Mouse (Mus musculus) stomach, embryonic 15.5 days (tissue): Measurements from ENCODE around the gene Myom1. TPM values are rescaled to one million over a fixed set of nuclear protein-coding genes. Genes with fewer than 3 reads are reported as not detected.

Source experiments
- ATAC-seq: fragments of 200-750 bp; cut with Nextera tagmentation; 2 replicates; pipeline ENCODE4 v1.8.0; 2017; ENCODE audit warnings: low read depth, moderate number of reproducible peaks, moderate TSS enrichment; ENCODE audit not compliant: insufficient read depth, low FRiP score
- H3K27ac ChIP-seq: fragments of 300-500 bp; sonication (generic); 2 replicates; pipeline ENCODE4 v1.5.1; 2015; ENCODE audit warnings: mild to moderate bottlenecking, inconsistent platforms
- H3K27me3 ChIP-seq: fragments of 300-500 bp; sonication (generic); replicated peaks from 2 replicates; pipeline ENCODE4 v1.6.1; 2015; ENCODE audit warnings: inconsistent platforms
- H3K36me3 ChIP-seq: fragments of 300-500 bp; sonication (generic); 2 replicates; pipeline ENCODE4 v1.6.1; 2015; ENCODE audit warnings: inconsistent platforms
- H3K4me1 ChIP-seq: fragments of 300-500 bp; sonication (generic); 2 replicates; pipeline ENCODE4 v1.6.1; 2015; ENCODE audit warnings: inconsistent platforms
- H3K4me2 ChIP-seq: fragments of 300-500 bp; sonication (generic); 2 replicates; pipeline ENCODE4 v1.6.1; 2015; ENCODE audit warnings: mild to moderate bottlenecking, inconsistent platforms
- H3K4me3 ChIP-seq: fragments of 300-500 bp; sonication (generic); replicated peaks from 2 replicates; pipeline ENCODE4 v1.5.1; 2015; ENCODE audit warnings: inconsistent platforms
- H3K9ac ChIP-seq: fragments of 300-500 bp; sonication (generic); 2 replicates; pipeline ENCODE4 v1.6.1; 2015; ENCODE audit warnings: inconsistent platforms
- H3K9me3 ChIP-seq: fragments of 300-500 bp; sonication (generic); 2 replicates; pipeline ENCODE4 v1.6.1; 2016; ENCODE audit warnings: inconsistent platforms
- WGBS: fragments of 180-500 bp; shearing (Covaris S2); methylation state at CpG from one replicate; pipeline ENCODE4 v1.1.7; 2015; 5-methylcytosine and 5-hydroxymethylcytosine counted together
- polyA plus RNA-seq: library from polyadenylated mRNA; unstranded; fragments of >200 nt; fragmentation: Nextera tagmentation; extraction: Ambion mirVana; gene quantifications from 2 replicates; pipeline ENCODE4 v1.2.1, GENCODE M21; 2015

Gene Myom1
- polyA plus RNA-seq, 1 experiment from 2014 or later, result 12.7 TPM

DNA sequence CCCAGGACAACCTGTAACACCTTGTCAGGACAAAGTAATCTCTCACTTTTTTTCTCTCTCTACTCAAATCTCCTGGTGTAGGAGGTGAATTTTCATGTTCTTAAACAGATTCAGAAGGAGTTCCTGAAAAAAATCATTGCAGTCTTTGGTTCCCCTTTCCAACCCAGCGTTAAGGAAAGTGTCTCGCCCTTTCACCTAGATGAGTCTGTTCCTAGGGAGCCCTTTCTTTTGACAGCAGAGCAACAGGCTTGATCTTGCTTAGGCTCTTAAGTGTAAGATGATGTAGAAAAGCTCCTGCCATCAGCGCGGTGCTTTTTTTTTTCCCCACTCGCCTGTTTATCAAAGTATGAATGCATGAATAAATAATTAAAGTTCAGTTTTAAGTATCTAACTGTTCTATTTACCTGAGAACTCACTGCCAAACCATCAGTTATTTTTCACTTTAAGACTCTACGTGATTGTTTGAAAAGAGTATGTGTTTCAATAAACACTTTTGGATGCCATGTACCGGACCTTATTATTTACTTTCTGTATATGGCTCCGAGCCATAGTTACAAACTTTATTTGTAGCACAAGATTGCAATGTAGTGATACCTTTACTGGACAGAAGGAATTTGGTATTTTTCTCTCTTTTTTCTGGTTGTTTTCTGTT is 94.2 kb downstream of the Myom1 start:
- Histone ChIP-seq H3K4me2 (no peak overlapping the region), H3K4me3 (no peak overlapping the region), H3K4me1 (no peaks in the 10 kb centered on the region), H3K27ac (no peak overlapping the region), H3K9me3 (no peaks in the 10 kb centered on the region), H3K9ac (no peak overlapping the region), H3K36me3 (no peaks in the 10 kb centered on the region), H3K27me3 (no peaks in the 10 kb centered on the region)
- ATAC-seq, result no peak
- WGBS, result 77% methylated on average over 8 of the region's 8 CpGs

DNA sequence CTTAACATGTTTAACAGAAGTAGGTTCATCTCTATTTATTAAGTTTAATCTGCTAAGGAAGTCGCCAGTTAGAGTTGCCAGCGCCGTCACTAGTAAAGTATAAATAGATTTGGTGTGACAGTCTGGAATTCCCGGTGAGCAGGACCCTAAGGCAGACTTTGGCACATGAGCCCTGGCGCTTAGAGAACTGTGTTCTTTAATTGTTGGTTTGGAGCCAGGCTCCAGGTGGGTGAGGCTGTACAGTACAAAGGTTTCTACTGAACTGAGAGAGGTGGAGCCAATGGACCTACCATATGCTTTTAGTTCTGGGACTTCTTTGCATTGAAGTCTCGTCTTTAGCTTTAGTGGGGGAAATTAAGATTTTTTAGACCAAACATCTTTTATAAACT is 94.8 kb downstream of the Myom1 start:
- Histone ChIP-seq H3K4me1 (no peaks in the 10 kb centered on the region), H3K4me3 (no peak overlapping the region), H3K4me2 (no peak overlapping the region), H3K9ac (no peak overlapping the region), H3K27me3 (no peaks in the 10 kb centered on the region), H3K36me3 (no peaks in the 10 kb centered on the region), H3K27ac (no peak overlapping the region), H3K9me3 (no peaks in the 10 kb centered on the region)
- no peak for ATAC-seq
- WGBS, result 71% methylated on average over 6 of the region's 6 CpGs

GRCm38 (mm10) chr17:71098606-71099005 is 96.2 kb downstream of the Myom1 start:
- 90% methylated on average over 3 of the region's 3 CpGs for WGBS
- no peak overlapping the region for H3K4me3 ChIP-seq
- no peak overlapping the region for H3K9ac ChIP-seq
- no peaks in the 10 kb centered on the region for H3K9me3 ChIP-seq
- no peak overlapping the region for H3K27ac ChIP-seq
- no peak overlapping the region for H3K4me2 ChIP-seq
- no peaks in the 10 kb centered on the region for H3K27me3 ChIP-seq
- H3K4me1 ChIP-seq, result no peaks in the 10 kb centered on the region
- H3K36me3 ChIP-seq, result no peaks in the 10 kb centered on the region
- no peak for ATAC-seq

DNA sequence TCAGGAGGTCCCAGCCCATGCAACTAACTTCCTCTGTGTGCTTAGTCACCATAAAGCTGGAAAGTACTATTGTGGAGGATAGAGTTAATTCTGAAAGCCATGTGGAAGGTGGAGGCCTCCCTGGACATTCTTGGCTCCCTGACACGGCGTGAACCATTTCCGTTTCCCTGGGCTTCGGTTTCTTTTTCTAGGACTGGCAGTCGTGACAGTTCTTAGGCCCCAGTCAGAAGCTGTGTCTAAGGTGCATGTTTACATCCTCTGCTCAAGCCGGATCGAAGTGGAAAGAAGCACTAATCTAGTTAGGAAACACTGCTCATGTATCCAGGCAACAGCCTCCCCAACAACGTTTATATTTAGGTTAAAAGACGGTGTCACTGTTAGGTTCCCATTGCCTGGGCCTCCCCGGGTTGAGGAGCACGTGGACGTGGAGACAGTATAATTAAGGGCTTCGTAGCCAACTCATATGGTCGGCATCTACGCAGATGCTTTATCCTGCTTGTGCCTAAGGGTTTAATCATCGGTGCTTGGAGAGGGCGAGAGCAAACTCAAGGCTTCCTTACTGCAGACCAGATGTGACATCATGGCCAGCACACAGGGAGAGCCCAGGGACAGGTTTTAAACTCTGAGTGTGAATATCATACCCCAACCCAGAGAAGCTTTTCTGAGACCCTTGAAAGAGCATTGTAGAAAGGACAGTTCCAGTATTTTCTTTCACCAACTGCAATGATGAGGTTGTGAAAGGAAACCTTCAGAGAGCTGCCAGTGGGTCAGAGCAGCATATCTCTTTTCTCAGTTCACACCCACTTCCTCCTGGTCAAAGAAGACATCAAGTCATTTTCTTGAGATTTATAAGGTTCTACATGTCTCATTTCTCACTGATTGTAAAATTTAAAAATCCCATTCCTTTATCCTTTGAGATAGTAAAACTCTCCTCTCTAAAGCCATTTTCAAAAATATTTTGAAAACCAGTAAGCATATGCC is 100.4 kb downstream of the Myom1 start:
- no peaks in the 10 kb centered on the region for H3K9me3 ChIP-seq
- no peak overlapping the region for H3K4me3 ChIP-seq
- H3K9ac ChIP-seq, result no peak overlapping the region
- no peaks in the 10 kb centered on the region for H3K36me3 ChIP-seq
- 29% methylated on average over 17 of the region's 17 CpGs for WGBS
- H3K4me2 ChIP-seq, result no peak overlapping the region
- no peak overlapping the region for H3K27ac ChIP-seq
- H3K4me1 ChIP-seq, result no peaks in the 10 kb centered on the region
- ATAC-seq, result peak; percentile 53; the same call in 1 of the 2 replicates
- H3K27me3 ChIP-seq, result no peaks in the 10 kb centered on the region

GRCm38 (mm10) chr17:71105297-71105696 is 102.9 kb downstream of the Myom1 start:
- Histone ChIP-seq H3K4me3 (no peak overlapping the region), H3K36me3 (no peaks in the 10 kb centered on the region), H3K27me3 (no peaks in the 10 kb centered on the region), H3K4me2 (no peak overlapping the region), H3K27ac (no peak overlapping the region), H3K9ac (no peak overlapping the region), H3K4me1 (no peaks in the 10 kb centered on the region), H3K9me3 (no peaks in the 10 kb centered on the region)
- no peak for ATAC-seq
- 91% methylated on average over 7 of the region's 7 CpGs for WGBS

DNA sequence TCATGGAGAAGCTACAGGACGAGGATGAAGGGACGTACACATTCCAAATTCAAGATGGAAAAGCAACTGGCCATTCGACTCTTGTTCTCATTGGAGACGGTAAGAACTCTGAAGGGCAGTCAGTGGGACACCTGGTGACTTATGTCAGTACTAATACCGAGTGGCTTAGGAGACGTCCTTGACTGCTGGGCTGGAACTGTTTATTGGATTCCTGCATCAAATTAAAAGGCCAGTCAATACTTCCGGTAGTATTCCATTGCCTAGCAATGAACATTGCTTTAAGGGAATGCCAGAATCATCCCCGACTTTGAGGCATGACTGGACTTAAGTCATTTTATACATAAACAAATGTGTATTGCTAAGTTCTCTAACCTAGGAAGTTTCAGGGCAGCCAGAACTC is 103.8 kb downstream of the Myom1 start:
- Histone ChIP-seq H3K9ac (no peak overlapping the region), H3K4me1 (no peaks in the 10 kb centered on the region), H3K27ac (no peak overlapping the region), H3K27me3 (no peaks in the 10 kb centered on the region), H3K36me3 (no peaks in the 10 kb centered on the region), H3K9me3 (no peaks in the 10 kb centered on the region), H3K4me2 (no peak overlapping the region), H3K4me3 (no peak overlapping the region)
- WGBS, result 77% methylated on average over 8 of the region's 8 CpGs
- no peak for ATAC-seq

DNA sequence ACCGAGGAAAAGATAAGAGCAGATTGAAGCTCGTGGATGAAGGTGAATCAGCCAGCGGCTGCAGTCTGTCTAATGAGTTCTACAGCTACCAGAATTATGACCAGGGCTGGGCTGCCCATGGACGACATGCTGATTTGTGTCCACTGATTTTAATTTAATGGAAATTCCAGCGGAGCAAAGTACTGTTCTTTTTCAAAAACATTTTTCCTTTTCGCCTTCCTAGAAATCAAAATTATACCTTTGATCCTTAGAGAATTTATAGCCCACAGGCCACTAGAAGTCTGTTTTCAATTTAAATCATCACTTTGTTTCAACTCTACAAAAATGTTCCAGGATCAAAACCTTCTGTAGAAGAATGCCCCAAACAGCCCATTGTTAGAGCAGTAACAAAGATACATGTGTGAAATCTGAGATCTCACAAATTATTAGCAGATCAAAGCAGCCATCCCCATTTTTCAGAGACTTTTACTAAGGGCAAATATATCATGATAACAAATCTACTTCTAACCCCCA is 108.4 kb downstream of the Myom1 start:
- no peak overlapping the region for H3K9ac ChIP-seq
- 69% methylated on average over 6 of the region's 6 CpGs for WGBS
- H3K27me3 ChIP-seq, result no peaks in the 10 kb centered on the region
- H3K27ac ChIP-seq, result no peak overlapping the region
- H3K4me1 ChIP-seq, result no peaks in the 10 kb centered on the region
- no peaks in the 10 kb centered on the region for H3K9me3 ChIP-seq
- no peaks in the 10 kb centered on the region for H3K36me3 ChIP-seq
- no peak overlapping the region for H3K4me3 ChIP-seq
- no peak overlapping the region for H3K4me2 ChIP-seq
- no peak for ATAC-seq

DNA sequence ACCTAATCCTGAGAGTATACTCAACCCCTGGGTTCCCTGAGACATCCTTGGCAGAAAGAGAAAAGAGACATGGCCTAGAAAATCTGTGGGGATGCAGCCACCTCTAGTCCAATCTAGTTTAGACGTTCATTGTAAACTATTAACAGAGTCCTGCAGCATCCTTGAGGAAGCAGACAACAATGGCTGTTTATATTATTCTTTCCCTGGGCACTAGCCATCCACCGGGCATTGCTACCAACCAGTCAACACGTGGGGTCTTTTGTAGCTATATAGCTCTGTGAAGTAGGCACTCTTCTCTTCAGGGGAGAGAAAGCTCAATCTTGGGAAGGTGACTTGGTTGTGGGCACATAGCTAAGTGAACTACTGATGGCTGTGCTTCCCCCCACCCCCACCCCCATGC is 110.3 kb downstream of the Myom1 start:
- H3K4me1 ChIP-seq, result no peaks in the 10 kb centered on the region
- H3K36me3 ChIP-seq, result no peaks in the 10 kb centered on the region
- H3K9ac ChIP-seq, result no peak overlapping the region
- H3K27ac ChIP-seq, result no peak overlapping the region
- no peak overlapping the region for H3K4me3 ChIP-seq
- H3K4me2 ChIP-seq, result no peak overlapping the region
- 75% methylated on average over 3 of the region's 3 CpGs for WGBS
- ATAC-seq, result no peak
- H3K27me3 ChIP-seq, result no peaks in the 10 kb centered on the region
- H3K9me3 ChIP-seq, result no peaks in the 10 kb centered on the region

DNA sequence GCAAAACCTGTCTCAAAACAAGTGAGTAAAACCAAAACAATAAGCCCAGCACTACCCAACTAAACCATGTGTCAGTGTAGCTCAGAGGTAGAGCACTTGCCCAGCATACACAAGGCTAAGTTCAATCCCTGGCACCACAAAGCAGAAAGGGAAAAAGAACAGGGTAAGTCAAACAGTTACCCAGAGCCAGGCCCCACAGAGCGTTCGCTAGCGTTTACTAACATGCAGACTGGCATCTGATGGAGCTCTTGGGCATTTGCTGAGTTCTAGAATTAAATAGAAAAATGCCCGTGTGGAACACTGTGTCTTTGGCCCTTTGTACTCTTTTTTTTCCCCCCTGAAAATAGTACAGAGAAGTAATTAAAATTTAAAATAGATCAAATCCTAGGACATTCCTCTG is 111.8 kb downstream of the Myom1 start:
- no peak overlapping the region for H3K9ac ChIP-seq
- no peak overlapping the region for H3K27ac ChIP-seq
- ATAC-seq, result no peak
- no peak overlapping the region for H3K4me3 ChIP-seq
- H3K4me1 ChIP-seq, result no peaks in the 10 kb centered on the region
- H3K4me2 ChIP-seq, result no peak overlapping the region
- no peaks in the 10 kb centered on the region for H3K9me3 ChIP-seq
- no peaks in the 10 kb centered on the region for H3K36me3 ChIP-seq
- WGBS, result 69% methylated on average over 4 of the region's 4 CpGs
- H3K27me3 ChIP-seq, result no peaks in the 10 kb centered on the region

DNA sequence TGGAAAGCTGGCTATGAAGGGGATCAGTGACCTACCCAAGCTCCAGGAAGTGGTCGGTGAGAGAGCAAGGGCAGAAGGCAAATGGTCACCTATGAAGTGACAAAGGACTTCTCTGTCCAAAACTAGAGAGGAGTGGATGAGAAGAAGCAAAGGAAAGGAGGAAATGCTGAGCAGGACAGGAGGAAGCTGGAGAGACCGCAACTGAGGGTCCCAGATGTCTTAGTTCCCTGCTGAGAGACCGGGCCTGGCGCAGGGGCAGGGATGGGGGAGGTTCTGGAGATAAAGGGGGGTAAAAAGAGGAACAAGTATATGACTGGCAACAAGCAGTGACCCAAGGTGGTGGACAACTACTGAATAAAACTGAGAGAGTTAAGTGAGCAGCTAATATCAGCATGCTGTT is 115.5 kb downstream of the Myom1 start:
- Histone ChIP-seq H3K9ac (no peak overlapping the region), H3K27ac (no peak overlapping the region), H3K4me2 (no peak overlapping the region), H3K4me1 (no peaks in the 10 kb centered on the region), H3K27me3 (no peaks in the 10 kb centered on the region), H3K9me3 (no peaks in the 10 kb centered on the region), H3K36me3 (no peaks in the 10 kb centered on the region), H3K4me3 (no peak overlapping the region)
- ATAC-seq, result no peak
- 81% methylated on average over 4 of the region's 4 CpGs for WGBS

DNA sequence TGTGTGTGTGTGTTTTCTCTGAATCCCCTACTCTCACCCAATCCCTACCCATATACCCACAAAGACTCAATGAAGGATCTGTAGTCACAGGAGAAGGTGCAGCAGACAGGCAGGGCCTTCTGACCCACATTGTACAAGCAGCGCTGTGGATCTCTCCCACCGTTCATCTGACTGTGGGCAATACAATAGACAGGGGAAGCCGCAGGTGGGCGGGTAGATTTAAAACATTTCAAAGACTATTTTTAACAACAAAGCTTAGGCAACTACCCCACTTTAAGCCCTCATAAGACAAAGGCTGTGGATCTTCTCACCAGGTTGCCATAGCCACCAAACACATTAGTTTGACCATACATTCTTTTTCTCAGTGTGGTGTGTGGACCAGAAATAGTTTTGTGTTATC is 116.2 kb downstream of the Myom1 start:
- no peak overlapping the region for H3K4me2 ChIP-seq
- H3K27me3 ChIP-seq, result no peaks in the 10 kb centered on the region
- no peaks in the 10 kb centered on the region for H3K4me1 ChIP-seq
- no peak overlapping the region for H3K9ac ChIP-seq
- H3K9me3 ChIP-seq, result no peaks in the 10 kb centered on the region
- WGBS, result 71% methylated on average over 4 of the region's 4 CpGs
- H3K27ac ChIP-seq, result no peak overlapping the region
- H3K4me3 ChIP-seq, result no peak overlapping the region
- ATAC-seq, result no peak
- H3K36me3 ChIP-seq, result no peaks in the 10 kb centered on the region

DNA sequence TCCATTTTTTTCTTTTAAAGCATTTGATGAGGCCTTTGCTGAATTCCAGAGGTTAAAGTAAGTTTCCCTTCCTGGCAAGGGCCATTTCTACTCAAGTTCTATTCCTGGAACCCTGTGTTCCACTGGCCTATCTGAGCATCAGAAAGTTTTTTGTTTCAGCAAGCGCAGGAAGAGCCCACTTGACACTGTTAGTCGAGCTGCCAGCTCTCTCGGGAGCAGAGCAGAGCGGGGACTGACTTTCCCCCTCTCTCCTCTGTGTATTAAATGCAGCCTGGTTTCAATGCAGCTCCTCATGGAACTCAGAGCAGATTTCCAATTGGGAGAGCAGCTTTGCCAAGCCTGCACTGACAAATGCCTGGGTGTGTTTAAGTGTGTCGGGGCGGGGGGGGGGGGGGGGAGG is 118.2 kb downstream of the Myom1 start:
- no peak overlapping the region for H3K27ac ChIP-seq
- no peak overlapping the region for H3K4me2 ChIP-seq
- no peaks in the 10 kb centered on the region for H3K36me3 ChIP-seq
- no peaks in the 10 kb centered on the region for H3K9me3 ChIP-seq
- no peak overlapping the region for H3K4me3 ChIP-seq
- 0 out of 2 replicates have a peak, but pooled peaks have one; percentile 10 for ATAC-seq
- 0 out of 2 replicates have a peak, but pooled peaks cover 5% of the 10 kb centered on the region for H3K4me1 ChIP-seq
- H3K27me3 ChIP-seq, result no peaks in the 10 kb centered on the region
- WGBS, result 45% methylated on average over 5 of the region's 6 CpGs
- H3K9ac ChIP-seq, result no peak overlapping the region
